Mouse (Mus musculus) C2C12 (cell line): ENCODE measurements around the gene Itm2a.

Experiments
- CEBPB ChIP-seq: IDR thresholded peaks from one replicate; pipeline ENCODE4 v1.6.1; 2011; ENCODE audit warnings: low read depth, mild to moderate bottlenecking, control low read depth, moderate library complexity
- CTCF ChIP-seq: IDR thresholded peaks from one replicate; pipeline ENCODE4 v1.5.1; 2011; ENCODE audit not compliant: control insufficient read depth, insufficient read depth, insufficient read length
- USF1 ChIP-seq: IDR thresholded peaks from one replicate; pipeline ENCODE4 v1.6.1; 2011; ENCODE audit warnings: low read depth, mild to moderate bottlenecking, control low read depth, moderate library complexity

DNA sequence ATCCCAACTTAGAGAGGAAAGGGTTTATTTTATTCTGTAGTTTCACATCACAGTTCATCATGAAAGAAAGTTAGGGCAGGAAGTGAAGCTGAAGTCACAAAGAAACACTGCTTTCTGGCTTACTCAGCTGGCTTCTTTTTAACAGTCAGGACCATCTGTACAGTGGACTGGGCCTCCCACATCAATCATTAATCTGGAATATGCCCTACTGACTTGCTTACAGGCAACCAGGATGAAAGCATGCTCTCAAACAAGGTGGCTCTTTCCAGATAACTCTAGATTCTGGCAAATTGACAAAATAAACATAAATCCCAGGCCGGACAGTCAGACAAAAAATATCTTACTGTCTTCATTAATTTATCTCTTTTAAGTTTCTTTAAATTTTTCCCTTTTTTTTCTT lies 27.8 kb downstream of the Itm2a start:
- TF ChIP-seq USF1: no peak
- TF ChIP-seq CTCF: no peak
- no peak for TF ChIP-seq CEBPB
